Mouse (Mus musculus) gastrocnemius, postnatal 36 days (tissue): ENCODE results near the gene Rabgap1l. TPM values are rescaled to one million over a fixed set of nuclear protein-coding genes. Genes with fewer than 3 reads are reported as not detected.

Source experiments
- DNase-seq, 2 experiments: peaks; one replicate each; pipeline ENCODE4 v3.0.0; 2022
- intact Hi-C: fragments of 180-260 bp; cut with DNase I; formaldehyde crosslinking; loops from one replicate; pipeline ENCODE4 v1.15.1; 2025
- total RNA-seq, 2 experiments: library from RNA; stranded (reverse); gene quantifications; 2 replicates each; pipeline ENCODE4 v1.2.3; 2021

Rabgap1l gene
- total RNA-seq, 2 experiments from 2014 or later = 9.1 to 11.7 TPM

DNA sequence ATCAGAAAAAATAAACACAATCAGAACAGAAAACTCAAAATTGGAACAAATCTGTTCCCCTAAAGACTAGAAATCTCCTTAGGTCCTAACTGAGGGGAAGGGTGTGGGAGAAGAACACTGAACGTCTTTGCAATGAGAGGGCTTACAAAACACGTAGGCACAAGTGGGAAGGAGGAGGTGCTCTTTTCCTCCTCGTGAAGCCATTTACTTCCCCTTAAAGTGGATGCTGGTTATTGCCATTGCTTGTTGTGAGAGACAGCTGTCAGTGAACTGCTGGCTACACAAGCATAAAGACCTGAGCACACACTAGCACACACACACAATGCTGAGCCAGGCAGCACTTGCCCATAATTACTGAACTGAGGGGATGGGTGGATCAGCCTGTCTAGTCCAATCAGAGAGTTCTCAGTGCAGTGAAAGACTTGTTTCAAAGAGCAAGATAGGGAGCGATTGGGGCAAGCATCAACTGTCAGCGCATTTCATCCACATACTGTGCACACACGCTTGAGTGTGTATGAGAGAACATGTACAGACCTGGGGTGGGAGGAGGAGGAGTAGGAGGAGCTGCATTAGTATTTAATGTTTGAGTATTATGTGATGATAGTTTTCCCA, 259.7 kb downstream of the Rabgap1l start:
- intact Hi-C loops = no loop called here
- DNase-seq = no peak

- DNase-seq = peak; percentile 77 to 84
- intact Hi-C loops = no loop called here
These were observed 261.6 kb downstream of the Rabgap1l start for GRCm38 (mm10) chr1:160531402-160531801.

- DNase-seq = no peak
- intact Hi-C loops = no loop called here
These were observed 271.1 kb downstream of the Rabgap1l start for GRCm38 (mm10) chr1:160521918-160522317.

- intact Hi-C loops = no loop called here
- DNase-seq = no peak
These were observed 272.3 kb downstream of the Rabgap1l start for GRCm38 (mm10) chr1:160520665-160521064.

DNA sequence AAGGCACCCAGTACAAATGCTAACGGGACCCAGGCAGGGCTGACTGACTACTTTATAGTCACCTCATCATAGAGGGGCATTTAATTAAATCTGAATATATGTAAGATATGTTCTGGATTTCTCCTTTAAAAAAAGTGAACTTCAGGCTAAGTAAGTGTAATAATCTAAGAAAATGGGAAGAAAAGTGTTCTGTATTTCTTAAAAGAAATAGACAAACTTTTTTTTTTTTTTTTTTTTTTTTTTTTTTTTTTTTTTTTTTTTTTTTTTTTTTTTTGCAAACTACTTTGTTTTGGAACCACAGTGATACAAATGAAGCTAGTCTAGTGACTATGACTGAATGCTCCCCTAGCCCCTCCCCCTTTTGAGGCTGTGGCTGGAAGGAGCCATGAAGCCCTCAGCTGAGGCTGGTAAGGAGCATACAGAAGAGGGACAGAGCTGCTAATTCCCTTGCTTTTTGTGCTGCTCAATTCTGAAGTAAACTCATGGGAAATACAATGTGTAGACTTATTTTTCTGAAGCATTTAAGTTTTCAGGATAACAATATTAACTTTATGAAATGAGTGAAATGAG, 273.0 kb downstream of the Rabgap1l start:
- no peak for DNase-seq
- intact Hi-C loops = no loop called here

- intact Hi-C loops = no loop called here
- DNase-seq = no peak
These were observed 274.5 kb downstream of the Rabgap1l start for GRCm38 (mm10) chr1:160518552-160518951.

GRCm38 (mm10) chr1:160507766-160508165, 285.2 kb downstream of the Rabgap1l start:
- intact Hi-C loops = no loop called here

GRCm38 (mm10) chr1:160496906-160497577, 296.0 kb downstream of the Rabgap1l start:
- DNase-seq = no peak
- intact Hi-C loops = no loop called here

More at GRCm38 (mm10) chr1:160507766-160508165, 285.2 kb downstream of the Rabgap1l start:
- no peak for DNase-seq

GRCm38 (mm10) chr1:160485731-160486130, 307.3 kb downstream of the Rabgap1l start:
- DNase-seq = no peak
- intact Hi-C loops = no loop called here

GRCm38 (mm10) chr1:160485028-160485427, 308.0 kb downstream of the Rabgap1l start:
- DNase-seq = no peak

GRCm38 (mm10) chr1:160481643-160482042, 311.4 kb downstream of the Rabgap1l start:
- intact Hi-C loops = no loop called here
- DNase-seq = no peak

More at GRCm38 (mm10) chr1:160485028-160485427, 308.0 kb downstream of the Rabgap1l start:
- intact Hi-C loops = no loop called here

GRCm38 (mm10) chr1:160467443-160467842, 325.6 kb downstream of the Rabgap1l start:
- intact Hi-C loops = no loop called here
- no peak for DNase-seq

DNA sequence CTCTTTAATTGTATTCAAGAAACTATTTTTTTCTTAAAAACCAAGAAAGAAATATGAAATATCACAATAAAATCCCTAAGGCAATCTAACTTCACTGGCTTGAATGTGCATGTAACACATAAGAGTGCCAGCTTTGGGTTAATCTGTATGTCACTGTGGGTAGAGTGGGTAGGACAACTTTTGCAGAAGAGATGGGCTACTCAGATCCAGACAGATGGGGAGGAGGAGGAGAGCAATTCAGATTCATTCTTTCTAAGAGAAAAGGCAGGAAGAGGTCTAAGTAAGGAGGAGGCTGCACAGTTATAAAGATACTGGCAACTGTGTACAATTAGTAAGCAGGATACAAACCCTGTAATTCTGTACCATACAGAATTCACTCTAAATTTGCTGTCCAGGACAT, 327.8 kb downstream of the Rabgap1l start:
- no peak for DNase-seq
- intact Hi-C loops = no loop called here

DNA sequence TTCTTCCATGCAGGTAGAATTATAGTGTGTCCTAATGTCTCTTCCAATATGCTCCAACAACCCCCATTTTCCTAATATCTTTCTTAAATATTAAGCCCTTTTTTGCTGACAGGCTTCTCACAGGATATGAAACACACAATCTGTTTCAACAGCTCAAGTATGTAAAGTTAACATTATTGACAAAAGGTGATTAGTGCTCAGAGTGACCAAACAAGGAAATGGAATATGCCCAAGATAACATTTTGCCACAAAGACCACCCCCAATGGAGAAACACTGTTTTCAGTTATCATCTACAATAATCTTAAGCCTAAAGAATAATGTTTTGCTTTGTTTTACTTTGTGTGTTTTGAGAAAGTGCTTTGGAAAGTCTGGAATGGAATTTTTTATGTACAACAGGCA, 328.9 kb downstream of the Rabgap1l start:
- intact Hi-C loops = no loop called here
- no peak for DNase-seq

DNA sequence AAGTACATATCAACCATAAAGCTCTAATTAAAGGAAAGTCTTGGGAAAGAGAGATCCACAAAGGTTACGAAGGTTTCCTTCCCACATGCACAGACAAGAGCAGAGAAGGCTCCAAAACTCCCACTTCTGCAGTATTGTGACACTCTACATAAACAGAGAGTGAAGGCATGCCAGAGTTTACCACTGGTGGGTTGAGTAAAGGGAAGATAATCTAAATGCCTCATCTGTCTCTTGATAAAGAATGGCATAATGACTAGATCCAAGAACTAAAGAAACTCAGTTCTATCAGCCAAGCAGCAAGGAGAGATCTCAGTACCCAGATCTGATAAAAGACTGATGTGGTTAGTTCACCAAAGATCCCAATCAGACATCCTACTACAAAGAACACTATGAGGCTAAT, 332.7 kb downstream of the Rabgap1l start:
- no peak for DNase-seq
- intact Hi-C loops = no loop called here

- intact Hi-C loops = no loop called here
- DNase-seq = no peak
These were observed 341.3 kb downstream of the Rabgap1l start for GRCm38 (mm10) chr1:160451663-160452062.

GRCm38 (mm10) chr1:160448681-160449080, 344.3 kb downstream of the Rabgap1l start:
- DNase-seq = no peak
- intact Hi-C loops = no loop called here

DNA sequence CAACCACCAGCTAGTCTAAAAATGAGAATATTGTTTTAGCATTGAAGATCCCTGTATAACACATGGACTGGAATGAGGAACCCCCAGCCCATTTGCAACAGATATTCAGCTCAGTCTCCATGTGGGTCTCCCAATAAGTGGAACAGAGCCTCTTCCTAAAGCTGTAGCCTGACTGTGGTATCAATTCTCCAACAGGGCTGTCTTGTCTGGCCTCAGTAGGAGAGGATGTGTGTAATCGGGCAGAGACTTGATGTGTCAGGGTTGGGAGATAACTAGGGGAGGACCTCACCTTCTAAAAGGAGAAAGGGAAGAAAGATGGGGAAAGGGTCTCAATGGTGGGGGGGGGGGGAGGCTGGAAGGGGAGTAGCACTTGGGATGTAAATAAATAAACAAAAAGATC, 346.2 kb downstream of the Rabgap1l start:
- intact Hi-C loops = no loop called here
- DNase-seq = no peak

GRCm38 (mm10) chr1:160443506-160443905, 349.5 kb downstream of the Rabgap1l start:
- DNase-seq = no peak

GRCm38 (mm10) chr1:160441679-160442078, 351.3 kb downstream of the Rabgap1l start:
- DNase-seq = no peak
- intact Hi-C loops = no loop called here

More at GRCm38 (mm10) chr1:160443506-160443905, 349.5 kb downstream of the Rabgap1l start:
- intact Hi-C loops = no loop called here

DNA sequence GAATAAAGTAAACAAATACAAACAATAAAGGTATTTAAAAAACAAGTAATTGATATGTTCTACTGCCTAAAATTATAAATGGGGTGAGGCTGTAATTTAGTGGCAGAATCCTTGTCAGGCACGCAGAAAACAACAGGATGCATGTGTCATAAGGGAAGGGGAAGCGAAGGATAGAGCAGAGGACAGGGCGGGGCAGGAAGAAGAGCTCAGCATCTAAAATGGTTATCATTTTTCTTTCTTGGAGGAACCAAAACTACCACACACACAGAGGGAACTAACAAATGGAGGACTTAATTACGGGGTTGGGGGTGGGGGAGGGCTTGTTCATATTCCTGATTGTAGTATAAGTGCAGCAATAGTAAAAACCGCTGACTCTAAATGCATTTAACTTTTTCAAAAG, 351.9 kb downstream of the Rabgap1l start:
- DNase-seq = no peak

DNA sequence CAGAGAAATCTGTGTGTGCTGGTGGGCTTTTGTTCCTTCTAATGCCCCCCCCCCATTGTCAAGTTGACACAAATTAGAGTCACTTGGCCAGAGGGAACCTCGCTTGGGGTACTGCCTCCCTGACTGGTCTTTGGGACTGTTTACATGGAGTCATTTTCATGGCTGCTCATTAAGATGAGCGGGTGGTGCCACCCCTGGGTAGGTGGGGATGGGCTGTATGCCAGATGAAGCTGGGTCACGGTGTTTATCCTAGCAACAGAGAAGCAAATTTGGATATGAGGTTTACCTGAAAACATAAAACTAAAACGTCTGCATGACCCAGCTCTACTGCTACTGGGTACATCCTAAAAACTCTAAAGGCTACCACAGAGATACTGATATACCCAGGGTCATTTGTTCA, 354.2 kb downstream of the Rabgap1l start:
- intact Hi-C loops = no loop called here
- no peak for DNase-seq

More for the DNA sequence above, 351.9 kb downstream of the Rabgap1l start:
- intact Hi-C loops = no loop called here
